Mouse (Mus musculus) liver, embryonic 14.5 days (tissue): Measurements from ENCODE around the gene Dagla. TPM values are rescaled to one million over a fixed set of nuclear protein-coding genes. Genes with fewer than 3 reads are reported as not detected.

ENCODE experiments used
- ATAC-seq: fragments of 200-750 bp; cut with Nextera tagmentation; 2 replicates; pipeline ENCODE4 v1.8.0; 2017; ENCODE audit warnings: moderate number of reproducible peaks, mild to moderate bottlenecking, moderate library complexity; ENCODE audit not compliant: insufficient read depth
- DNase-seq, 3 experiments: peaks; one replicate each; pipeline ENCODE4 v3.0.0-alpha.2; 2012 to 2013; ENCODE audit warnings: low read depth in 3 of 3, low spot score in 3 of 3
- H3K27ac ChIP-seq: fragments of 300-500 bp; sonication (generic); 2 replicates; pipeline ENCODE4 v1.5.1; 2014; ENCODE audit warnings: moderate library complexity, mild to moderate bottlenecking, control low read depth, inconsistent platforms
- H3K27me3 ChIP-seq: fragments of 300-500 bp; sonication (generic); 2 replicates; pipeline ENCODE4 v1.6.1; 2014; ENCODE audit warnings: mild to moderate bottlenecking, low read length, moderate library complexity; ENCODE audit not compliant: control insufficient read depth, insufficient read depth
- H3K36me3 ChIP-seq: fragments of 300-500 bp; sonication (generic); replicated peaks from 2 replicates; pipeline ENCODE4 v1.6.1; 2014; ENCODE audit warnings: low read depth; ENCODE audit not compliant: control insufficient read depth, insufficient read depth
- H3K4me1 ChIP-seq, 2 experiments: fragments of 200-500 bp in 1 of 2; fragments of 300-500 bp in 1 of 2; sonication (generic) in 1 of 2; replicated peaks; 2 replicates each; pipeline ENCODE4 v1.6.1; 2012 to 2014; ENCODE audit warnings: antibody characterized with exemption in 1 of 2, inconsistent platforms in 1 of 2, low read length in 1 of 2; ENCODE audit not compliant: control insufficient read depth in 2 of 2, insufficient read depth in 2 of 2
- H3K4me2 ChIP-seq: fragments of 300-500 bp; sonication (generic); 2 replicates; pipeline ENCODE4 v1.6.1; 2014; ENCODE audit warnings: low read depth, mild to moderate bottlenecking, control low read depth, moderate library complexity
- H3K4me3 ChIP-seq, 2 experiments: fragments of 200-500 bp in 1 of 2; fragments of 300-500 bp in 1 of 2; sonication (generic) in 1 of 2; 2 replicates each; pipeline ENCODE4 v1.5.1; 2012 to 2014; ENCODE audit warnings: low read depth in 2 of 2, low read length in 2 of 2, mild to moderate bottlenecking in 2 of 2, control low read depth in 1 of 2, inconsistent platforms in 1 of 2, moderate library complexity in 1 of 2; ENCODE audit not compliant: insufficient read depth in 1 of 2
- H3K9ac ChIP-seq: fragments of 300-500 bp; sonication (generic); replicated peaks from 2 replicates; pipeline ENCODE4 v1.6.1; 2014; ENCODE audit warnings: mild to moderate bottlenecking, control low read depth, moderate library complexity
- H3K9me3 ChIP-seq: fragments of 300-500 bp; sonication (generic); 2 replicates; pipeline ENCODE4 v1.6.1; 2016; ENCODE audit warnings: low read length, mixed read lengths; ENCODE audit not compliant: control insufficient read depth
- CTCF ChIP-seq: IDR thresholded peaks from 2 replicates; pipeline ENCODE4 v1.5.1; 2016; ENCODE audit warnings: antibody characterized with exemption, low read depth, control low read depth
- EP300 ChIP-seq: IDR thresholded peaks from 2 replicates; pipeline ENCODE4 v1.6.1; 2016; ENCODE audit warnings: antibody characterized with exemption, low read depth
- WGBS: fragments of 180-500 bp; shearing (Covaris S2); extraction: QIAGEN DNeasy Blood & Tissue Kit; methylation state at CpG from one replicate; pipeline ENCODE4 v1.1.7; 2014; ENCODE audit not compliant: insufficient replicate concordance; 5-methylcytosine and 5-hydroxymethylcytosine counted together
- polyA plus RNA-seq, 2 experiments: library from polyadenylated mRNA; depleted of rRNA in 1 of 2; stranded (reverse) in 1 of 2; unstranded in 1 of 2; fragments of >200 nt; fragmentation: Nextera tagmentation in 1 of 2; extraction: Ambion mirVana in 1 of 2; gene quantifications; 2 replicates each; pipeline versions ENCODE4 v1.2.1 to v1.2.3; 2012 to 2014

Gene Dagla
- polyA plus RNA-seq, 2 experiments, result 0.09 to 0.30 TPM

DNA sequence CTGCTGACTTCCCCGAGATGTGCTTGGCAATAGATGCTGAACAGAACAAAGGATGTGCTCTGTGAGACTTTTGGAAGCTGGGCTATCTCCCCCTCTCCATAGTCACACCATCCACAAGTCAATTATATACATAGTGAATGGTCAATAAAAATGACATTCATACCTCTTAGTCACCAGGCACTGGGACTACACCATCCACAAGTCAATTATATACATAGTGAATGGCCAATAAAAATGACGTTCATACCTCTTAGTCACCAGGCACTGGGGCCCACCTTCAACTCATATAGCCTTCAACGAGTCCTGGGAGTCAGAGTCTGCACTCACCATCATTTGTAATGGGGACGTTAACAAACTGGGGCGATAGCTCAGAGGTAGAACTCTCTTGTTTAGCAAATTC is 19.2 kb upstream of the Dagla start:
- Histone ChIP-seq H3K36me3 (no peaks in the 10 kb centered on the region), H3K9me3 (no peaks in the 10 kb centered on the region), H3K4me3 (no peak overlapping the region), H3K27me3 (no peaks in the 10 kb centered on the region), H3K4me1 (0 out of 4 replicates have a peak, but pooled peaks cover 0 to 2% of the 10 kb centered on the region in 2 experiments), H3K4me2 (no peak overlapping the region), H3K9ac (no peak overlapping the region), H3K27ac (no peak overlapping the region)
- ATAC-seq, result no peak
- WGBS, result 46% methylated on average over 5 of the region's 5 CpGs
- no peak for DNase-seq
- no peak for TF ChIP-seq CTCF
- TF ChIP-seq EP300, result no peak

DNA sequence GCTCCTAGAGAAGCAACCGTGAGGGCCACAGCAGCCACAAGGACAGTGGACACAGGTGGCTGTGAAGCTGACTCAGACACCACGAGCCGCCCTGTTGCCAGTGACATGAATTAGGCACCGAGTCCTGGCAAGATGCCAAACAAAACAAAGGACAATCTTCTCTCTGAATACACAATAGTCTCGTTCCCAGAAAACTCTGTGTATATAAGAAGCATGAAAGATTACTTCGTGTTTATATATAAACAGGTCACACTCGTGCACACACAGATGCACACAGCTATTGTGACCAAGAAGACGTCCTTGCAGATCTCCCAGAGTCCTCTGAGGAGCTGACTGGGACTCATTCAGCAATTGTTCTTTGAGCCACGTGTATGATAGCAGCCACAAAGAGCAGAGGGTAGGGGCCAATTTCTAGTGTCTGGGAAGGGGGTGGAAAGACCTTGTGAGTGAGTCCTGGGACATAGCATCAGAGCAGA is 18.7 kb upstream of the Dagla start:
- DNase-seq, result no peak
- no peaks in the 10 kb centered on the region for H3K27me3 ChIP-seq
- no peak overlapping the region for H3K27ac ChIP-seq
- no peak for TF ChIP-seq EP300
- TF ChIP-seq CTCF, result no peak
- H3K4me1 ChIP-seq, result 0 out of 4 replicates have a peak, but pooled peaks cover 0 to 2% of the 10 kb centered on the region in 2 experiments
- H3K36me3 ChIP-seq, result no peaks in the 10 kb centered on the region
- WGBS, result 31% methylated on average over 9 of the region's 9 CpGs
- H3K4me2 ChIP-seq, result no peak overlapping the region
- no peak for ATAC-seq
- no peak overlapping the region for H3K4me3 ChIP-seq
- H3K9me3 ChIP-seq, result no peaks in the 10 kb centered on the region
- no peak overlapping the region for H3K9ac ChIP-seq

DNA sequence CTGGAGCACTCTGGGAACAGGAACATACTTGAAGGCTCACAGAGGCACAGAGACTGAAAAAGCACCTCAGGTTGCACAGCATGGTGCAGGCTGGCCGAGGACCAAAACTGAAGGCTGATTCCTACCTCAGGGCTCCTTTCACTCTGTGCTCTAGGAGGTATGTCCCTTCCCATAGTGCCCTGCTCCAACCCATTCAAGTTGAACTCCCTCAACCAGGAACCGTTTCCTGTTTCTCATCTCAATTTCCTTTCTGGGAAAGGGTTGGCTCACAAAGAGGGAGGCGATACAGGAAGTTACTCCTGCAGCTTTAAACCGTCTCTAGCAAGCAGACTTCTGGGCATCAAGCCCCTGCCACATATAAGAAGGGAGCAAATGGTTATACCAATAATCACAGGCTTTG is 13.1 kb upstream of the Dagla start:
- no peaks in the 10 kb centered on the region for H3K27me3 ChIP-seq
- TF ChIP-seq EP300, result no peak
- TF ChIP-seq CTCF, result no peak
- no peak overlapping the region for H3K27ac ChIP-seq
- H3K4me2 ChIP-seq, result no peak overlapping the region
- DNase-seq, result no peak
- no peak overlapping the region for H3K4me3 ChIP-seq
- H3K9ac ChIP-seq, result no peak overlapping the region
- H3K9me3 ChIP-seq, result no peaks in the 10 kb centered on the region
- 16% methylated on average over 4 of the region's 4 CpGs for WGBS
- no peak for ATAC-seq
- H3K36me3 ChIP-seq, result no peaks in the 10 kb centered on the region
- no peaks in the 10 kb centered on the region for H3K4me1 ChIP-seq

DNA sequence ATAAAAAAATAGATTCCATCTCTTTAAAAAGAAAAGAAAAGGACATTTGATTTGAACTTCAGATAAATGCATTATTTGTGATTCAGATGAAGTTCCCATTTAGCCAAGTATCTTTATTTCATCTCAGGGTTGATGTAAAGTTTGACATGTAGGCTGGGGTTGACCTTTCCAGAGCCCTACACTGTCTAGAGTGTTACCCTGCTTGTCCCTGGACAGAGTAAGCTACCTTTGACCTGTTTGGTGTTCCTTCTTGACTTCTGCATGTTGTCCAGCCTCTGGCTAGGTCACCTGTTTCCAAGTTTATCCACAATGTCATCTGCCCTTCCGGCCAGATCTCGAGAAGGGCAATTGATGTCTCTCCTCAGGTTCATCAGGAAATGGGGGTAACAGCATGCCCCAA is 12.7 kb upstream of the Dagla start:
- Histone ChIP-seq H3K4me2 (no peak overlapping the region), H3K27ac (no peak overlapping the region), H3K9me3 (no peaks in the 10 kb centered on the region), H3K27me3 (no peaks in the 10 kb centered on the region), H3K36me3 (no peaks in the 10 kb centered on the region), H3K4me1 (no peaks in the 10 kb centered on the region), H3K4me3 (no peak overlapping the region), H3K9ac (no peak overlapping the region)
- no peak for ATAC-seq
- TF ChIP-seq EP300 (no peak), CTCF (no peak)
- no peak for DNase-seq
- 56% methylated on average over 2 of the region's 2 CpGs for WGBS

DNA sequence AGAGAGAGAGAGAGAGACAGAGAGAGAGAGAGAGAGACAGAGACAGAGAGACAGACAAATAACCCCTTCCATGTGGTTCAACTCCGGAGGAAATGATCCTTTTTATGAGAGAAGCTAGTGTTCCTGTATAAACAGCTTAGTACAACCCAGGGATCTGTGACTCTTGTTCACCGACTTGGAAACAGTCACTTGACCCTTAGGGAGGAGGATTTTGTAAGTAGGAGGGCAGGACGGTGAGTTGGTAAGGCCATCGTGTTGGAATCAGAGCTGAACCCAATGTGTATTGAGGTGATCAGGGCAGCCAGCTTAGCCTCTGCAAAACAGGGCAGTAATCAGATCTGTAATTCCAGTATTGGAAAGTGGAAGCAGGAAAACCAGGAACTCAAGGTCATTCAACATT is 12.3 kb upstream of the Dagla start:
- Histone ChIP-seq H3K27ac (no peak overlapping the region), H3K9me3 (no peaks in the 10 kb centered on the region), H3K4me1 (no peaks in the 10 kb centered on the region), H3K36me3 (no peaks in the 10 kb centered on the region), H3K4me3 (no peak overlapping the region), H3K27me3 (no peaks in the 10 kb centered on the region), H3K9ac (no peak overlapping the region), H3K4me2 (no peak overlapping the region)
- ATAC-seq (no peak), DNase-seq (no peak)
- no peak for TF ChIP-seq CTCF
- TF ChIP-seq EP300, result no peak
- 60% methylated on average over 4 of the region's 4 CpGs for WGBS
